Comparison of ENCODE assay signal across 22 mouse cellular contexts in genomic region chr2:178229231-178229630, GRCm38 (mm10).
DNase-seq lines count a peak whose midpoint lies in the region; ATAC-seq lines count a peak whose summit lies in the region.
"Had no signal": no experiment of that assay in that cellular context is flagged by ENCODE, and none has a peak within 500 bp of the region (broad histone marks: within the 10 kb centered on the region; RNA-seq: fewer than 3 reads in every experiment).

No protein-coding gene starts in this region.

- DNase-seq in forebrain, embryonic 11.5 days (ENCODE audit: low spot score): no peak
- peak; percentile 31 to 75 for DNase-seq in layer of hippocampus, adult 18-20 months (ENCODE audit: low spot score in 2 of 2)
- no peak for DNase-seq in layer of hippocampus, adult 9-10 months (ENCODE audit: low spot score)
- DNase-seq in brain, adult 2 months (ENCODE audit: low read depth, low spot score): peak; percentile 65
- peak; percentile 59 for DNase-seq in layer of hippocampus, adult 9-11 months
- no peak for DNase-seq in adrenal gland, adult (ENCODE audit: inconsistent age in 2 of 2, low spot score in 1 of 2)
- DNase-seq: adrenal gland, postnatal 10 days; B cell, adult 2 months; cerebellum, adult 2 months; cerebellum, postnatal 10 days; gastrocnemius, postnatal 14 days; heart, adult 2 months had no signal

- no peak overlapping the region for H3K4me2 ChIP-seq in forebrain, embryonic 13.5 days
- no peak overlapping the region for H3K4me2 ChIP-seq in forebrain, embryonic 11.5 days (ENCODE audit: low read depth, low read length, severe bottlenecking)
- H3K4me2 ChIP-seq: heart, embryonic 11.5 days; heart, embryonic 15.5 days; hindbrain, embryonic 12.5 days had no signal

- no peaks in the 10 kb centered on the region for H3K4me1 ChIP-seq in forebrain, embryonic 13.5 days
- no peaks in the 10 kb centered on the region for H3K4me1 ChIP-seq in forebrain, embryonic 11.5 days (replicated peaks; ENCODE audit: control insufficient read depth, insufficient read depth, low read length)
- H3K4me1 ChIP-seq: embryonic facial prominence, embryonic 10.5 days; heart, embryonic 15.5 days; hindbrain, embryonic 12.5 days had no signal

- ATAC-seq in forebrain, embryonic 13.5 days: peak; percentile 33; the same call in 1 of the 2 replicates
- no peak for ATAC-seq in forebrain, embryonic 11.5 days (replicated peaks; ENCODE audit: low FRiP score)
- no peak for ATAC-seq in cerebellum, adult (ENCODE audit: insufficient number of reproducible peaks, low FRiP score, low TSS enrichment)
- ATAC-seq: CD4-positive, CD25-positive, alpha-beta regulatory T cell, adult 4 months; hindbrain, embryonic 16.5 days; inflammation-experienced regulatory T-cells, adult 6 months had no signal

- H3K27me3 ChIP-seq in forebrain, embryonic 13.5 days: no peaks in the 10 kb centered on the region
- no peaks in the 10 kb centered on the region for H3K27me3 ChIP-seq in forebrain, embryonic 11.5 days (ENCODE audit: control insufficient read depth, insufficient read depth, low read length)
- H3K27me3 ChIP-seq: heart, embryonic 15.5 days; hindbrain, embryonic 12.5 days had no signal

- WGBS in forebrain, embryonic 13.5 days: 67% methylated on average over 8 of the region's 8 CpGs
- WGBS in forebrain, embryonic 11.5 days: 76% methylated on average over 8 of the region's 8 CpGs

- H3K4me3 ChIP-seq in forebrain, embryonic 13.5 days: no peak overlapping the region
- H3K4me3 ChIP-seq in forebrain, embryonic 11.5 days (ENCODE audit: low read depth, low read length): no peak overlapping the region
- H3K4me3 ChIP-seq: embryonic facial prominence, embryonic 10.5 days; heart, adult 2 months; heart, embryonic 15.5 days; hindbrain, embryonic 12.5 days had no signal

- H3K36me3 ChIP-seq in forebrain, embryonic 13.5 days (ENCODE audit: poor library complexity, severe bottlenecking): no peaks in the 10 kb centered on the region
- no peaks in the 10 kb centered on the region for H3K36me3 ChIP-seq in forebrain, embryonic 11.5 days (ENCODE audit: control insufficient read depth, insufficient read depth, low read length)
- H3K36me3 ChIP-seq: embryonic facial prominence, embryonic 10.5 days; G1E; heart, embryonic 15.5 days; hindbrain, embryonic 12.5 days had no signal

- H3K27ac ChIP-seq in forebrain, embryonic 13.5 days: no peak overlapping the region
- H3K27ac ChIP-seq in forebrain, embryonic 11.5 days (ENCODE audit: low read depth, low read length): no peak overlapping the region
- H3K27ac ChIP-seq: embryonic facial prominence, embryonic 10.5 days; heart, adult 2 months; heart, embryonic 15.5 days; hindbrain, embryonic 12.5 days had no signal

- no peak overlapping the region for H3K9ac ChIP-seq in forebrain, embryonic 13.5 days
- H3K9ac ChIP-seq in forebrain, embryonic 11.5 days (ENCODE audit: low read length): no peak overlapping the region
- H3K9ac ChIP-seq: heart, embryonic 15.5 days; hindbrain, embryonic 12.5 days had no signal

- H3K9me3 ChIP-seq in forebrain, embryonic 13.5 days (replicated peaks): no peaks in the 10 kb centered on the region
- no peaks in the 10 kb centered on the region; the same call in 1 of the 2 replicates for H3K9me3 ChIP-seq in forebrain, embryonic 11.5 days (ENCODE audit: control insufficient read depth, low read length)
- H3K9me3 ChIP-seq: heart, embryonic 15.5 days had no signal

Comparison
In these comparisons a context has a peak if more than half of its experiments do, and no peak if none do; other contexts are left out.
1. DNase-seq: peak in layer of hippocampus, adult 18-20 months (2 of 2), brain, adult 2 months (single experiment) and layer of hippocampus, adult 9-11 months (single experiment); none in forebrain, embryonic 11.5 days (single experiment), layer of hippocampus, adult 9-10 months (single experiment) and adrenal gland, adult (0 of 2).